Mouse (Mus musculus) intestine, postnatal 0 days (tissue): ENCODE measurements around the gene Helz. TPM values are rescaled to one million over a fixed set of nuclear protein-coding genes. Genes with fewer than 3 reads are reported as not detected.

ENCODE experiments used
- ATAC-seq: fragments of 200-750 bp; cut with Nextera tagmentation; 2 replicates; pipeline ENCODE4 v1.8.0; 2017; ENCODE audit warnings: mild to moderate bottlenecking, moderate TSS enrichment, moderate library complexity
- H3K27ac ChIP-seq: fragments of 300-500 bp; sonication (generic); 2 replicates; pipeline ENCODE4 v1.5.1; 2014; ENCODE audit warnings: mild to moderate bottlenecking, low read depth, low read length, moderate library complexity
- H3K27me3 ChIP-seq: fragments of 300-500 bp; sonication (generic); replicated peaks from 2 replicates; pipeline ENCODE4 v1.6.1; 2014; ENCODE audit warnings: low read length, mixed read lengths; ENCODE audit not compliant: control insufficient read depth, insufficient read depth
- H3K36me3 ChIP-seq: fragments of 300-500 bp; sonication (generic); 2 replicates; pipeline ENCODE4 v1.6.1; 2014; ENCODE audit warnings: mild to moderate bottlenecking, moderate library complexity; ENCODE audit not compliant: control insufficient read depth, insufficient read depth
- H3K4me1 ChIP-seq: fragments of 300-500 bp; sonication (generic); replicated peaks from 2 replicates; pipeline ENCODE4 v1.6.1; 2014; ENCODE audit warnings: antibody characterized with exemption, low read length, mixed read lengths; ENCODE audit not compliant: control insufficient read depth, insufficient read depth
- H3K4me2 ChIP-seq: fragments of 300-500 bp; sonication (generic); replicated peaks from 2 replicates; pipeline ENCODE4 v1.6.1; 2014; ENCODE audit warnings: low read depth, mild to moderate bottlenecking, moderate library complexity
- H3K4me3 ChIP-seq: fragments of 300-500 bp; sonication (generic); 2 replicates; pipeline ENCODE4 v1.5.1; 2014; ENCODE audit warnings: low read depth, low read length
- H3K9ac ChIP-seq: fragments of 300-500 bp; sonication (generic); 2 replicates; pipeline ENCODE4 v1.6.1; 2014; ENCODE audit warnings: mild to moderate bottlenecking, low read depth, low read length
- H3K9me3 ChIP-seq: fragments of 300-500 bp; sonication (generic); 2 replicates; pipeline ENCODE4 v1.6.1; 2016; ENCODE audit warnings: mixed run types; ENCODE audit not compliant: control insufficient read depth
- CTCF ChIP-seq: sonication (generic); IDR thresholded peaks from 2 replicates; pipeline ENCODE4 v1.5.1; 2016; ENCODE audit warnings: low read depth, mild to moderate bottlenecking, control low read depth, antibody characterized with exemption, moderate library complexity
- WGBS: fragments of 180-500 bp; shearing (Covaris S2); extraction: QIAGEN DNeasy Blood & Tissue Kit; methylation state at CpG from one replicate; pipeline ENCODE4 v1.1.7; 2014; 5-methylcytosine and 5-hydroxymethylcytosine counted together
- polyA plus RNA-seq: library from polyadenylated mRNA; unstranded; fragments of >200 nt; fragmentation: Nextera tagmentation; extraction: Ambion mirVana; gene quantifications from 2 replicates; pipeline ENCODE4 v1.2.1, GENCODE M21; 2015

Helz gene
- polyA plus RNA-seq, 1 experiment from 2014 or later: 5.7 TPM

DNA sequence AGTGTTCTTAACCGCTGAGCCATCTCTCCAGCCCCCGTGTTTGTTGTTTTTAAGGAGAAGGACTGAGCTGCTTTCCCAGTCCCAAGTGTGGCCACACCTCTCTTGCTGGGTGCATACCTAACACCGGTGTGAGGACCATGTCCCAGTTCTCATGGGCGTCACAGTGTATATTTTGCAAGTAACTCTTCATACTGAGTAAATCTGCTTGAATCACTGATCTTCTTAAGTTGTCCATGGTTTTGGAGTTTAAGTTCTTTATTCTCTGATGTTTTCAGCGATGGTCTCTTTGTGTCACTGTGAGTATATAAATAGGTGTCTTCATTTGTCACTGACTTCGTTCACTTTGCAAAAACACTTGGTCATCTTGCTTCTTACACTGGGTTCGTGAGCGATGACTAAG lies 126.9 kb downstream of the Helz start:
- Histone ChIP-seq H3K36me3 (peaks cover 61% of the 10 kb centered on the region), H3K4me3 (no peak overlapping the region), H3K27ac (no peak overlapping the region), H3K27me3 (no peaks in the 10 kb centered on the region), H3K4me2 (no peak overlapping the region), H3K9ac (no peak overlapping the region), H3K4me1 (no peaks in the 10 kb centered on the region), H3K9me3 (no peaks in the 10 kb centered on the region)
- no peak for TF ChIP-seq CTCF
- WGBS: 90% methylated on average over 8 of the region's 8 CpGs
- no peak for ATAC-seq

DNA sequence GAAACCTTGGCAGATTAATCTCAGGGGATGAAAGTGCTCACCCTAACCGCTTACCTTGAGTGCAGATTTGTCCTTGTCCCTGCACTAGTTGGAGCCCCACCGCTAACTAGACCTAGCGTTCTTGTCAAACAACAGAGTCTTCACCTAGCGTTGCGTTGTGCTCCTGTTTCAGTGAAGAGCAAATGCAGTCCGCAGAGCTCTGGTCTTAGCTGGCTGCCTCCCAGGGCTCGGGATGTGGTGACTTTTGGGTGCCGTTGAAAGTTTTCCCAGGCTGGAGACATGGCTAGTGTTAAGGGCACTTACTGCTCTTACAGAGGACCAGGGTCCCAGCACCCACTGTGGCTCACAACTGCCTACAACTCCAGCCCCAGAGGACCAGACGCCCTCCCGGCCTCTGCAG lies 127.5 kb downstream of the Helz start:
- Histone ChIP-seq H3K4me2 (no peak overlapping the region), H3K9me3 (no peaks in the 10 kb centered on the region), H3K4me3 (no peak overlapping the region), H3K27me3 (no peaks in the 10 kb centered on the region), H3K9ac (no peak overlapping the region), H3K4me1 (no peaks in the 10 kb centered on the region), H3K36me3 (peaks cover 54% of the 10 kb centered on the region), H3K27ac (no peak overlapping the region)
- TF ChIP-seq CTCF: no peak
- 84% methylated on average over 10 of the region's 10 CpGs for WGBS
- ATAC-seq: no peak

DNA sequence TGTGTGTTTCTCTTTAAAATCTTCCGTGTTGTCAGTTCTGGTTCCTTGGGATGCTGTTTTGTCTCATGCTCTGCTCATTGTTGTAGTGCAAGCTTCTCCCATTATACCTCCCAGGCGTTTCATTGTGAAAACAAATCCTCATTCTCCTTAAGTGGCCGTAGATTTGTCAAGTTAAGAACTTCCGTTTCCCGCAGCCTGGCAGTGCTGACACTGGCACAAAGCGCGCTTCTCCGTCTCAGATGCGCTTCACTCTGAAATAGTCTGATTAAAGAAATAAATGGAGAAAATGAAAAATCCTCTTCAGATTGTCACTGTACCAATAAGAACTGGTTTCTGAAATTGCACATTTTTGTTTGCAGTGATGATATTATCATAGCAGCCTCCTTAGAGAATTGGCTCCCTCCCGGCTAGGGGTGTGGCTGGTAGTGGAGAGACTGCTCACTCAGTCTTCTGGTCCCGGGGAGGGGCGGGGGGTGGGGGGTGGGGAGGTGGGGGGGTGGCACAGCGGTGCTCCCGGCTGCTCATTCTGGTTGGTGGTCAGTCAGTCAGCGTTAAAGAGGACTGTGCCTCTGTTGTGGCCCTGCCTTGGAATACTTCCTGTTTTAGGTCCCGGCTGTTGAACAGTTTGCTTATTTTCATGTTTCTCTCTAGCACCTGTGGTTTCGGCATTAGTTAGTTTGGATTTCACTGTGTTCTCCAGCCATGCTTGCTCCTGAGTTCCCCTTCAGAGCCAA lies 128.6 kb downstream of the Helz start:
- no peak for TF ChIP-seq CTCF
- 59% methylated on average over 17 of the region's 17 CpGs for WGBS
- no peak overlapping the region for H3K27ac ChIP-seq
- H3K36me3 ChIP-seq: peaks cover 43% of the 10 kb centered on the region
- H3K4me3 ChIP-seq: no peak overlapping the region
- H3K27me3 ChIP-seq: no peaks in the 10 kb centered on the region
- H3K9me3 ChIP-seq: no peaks in the 10 kb centered on the region
- H3K4me2 ChIP-seq: no peak overlapping the region
- ATAC-seq: no peak
- no peak overlapping the region for H3K9ac ChIP-seq
- no peaks in the 10 kb centered on the region for H3K4me1 ChIP-seq

- H3K27ac ChIP-seq: no peak overlapping the region
- no peaks in the 10 kb centered on the region for H3K9me3 ChIP-seq
- H3K4me1 ChIP-seq: no peaks in the 10 kb centered on the region
- TF ChIP-seq CTCF: no peak
- no peak for ATAC-seq
- H3K9ac ChIP-seq: no peak overlapping the region
- peaks cover 40% of the 10 kb centered on the region for H3K36me3 ChIP-seq
- no peaks in the 10 kb centered on the region for H3K27me3 ChIP-seq
- no peak overlapping the region for H3K4me3 ChIP-seq
- H3K4me2 ChIP-seq: no peak overlapping the region
- 90% methylated on average over 9 of the region's 9 CpGs for whole genome bisulfite sequencing
Measured at GRCm38 (mm10) chr11:107682694-107683355, 135.1 kb downstream of the Helz start.

DNA sequence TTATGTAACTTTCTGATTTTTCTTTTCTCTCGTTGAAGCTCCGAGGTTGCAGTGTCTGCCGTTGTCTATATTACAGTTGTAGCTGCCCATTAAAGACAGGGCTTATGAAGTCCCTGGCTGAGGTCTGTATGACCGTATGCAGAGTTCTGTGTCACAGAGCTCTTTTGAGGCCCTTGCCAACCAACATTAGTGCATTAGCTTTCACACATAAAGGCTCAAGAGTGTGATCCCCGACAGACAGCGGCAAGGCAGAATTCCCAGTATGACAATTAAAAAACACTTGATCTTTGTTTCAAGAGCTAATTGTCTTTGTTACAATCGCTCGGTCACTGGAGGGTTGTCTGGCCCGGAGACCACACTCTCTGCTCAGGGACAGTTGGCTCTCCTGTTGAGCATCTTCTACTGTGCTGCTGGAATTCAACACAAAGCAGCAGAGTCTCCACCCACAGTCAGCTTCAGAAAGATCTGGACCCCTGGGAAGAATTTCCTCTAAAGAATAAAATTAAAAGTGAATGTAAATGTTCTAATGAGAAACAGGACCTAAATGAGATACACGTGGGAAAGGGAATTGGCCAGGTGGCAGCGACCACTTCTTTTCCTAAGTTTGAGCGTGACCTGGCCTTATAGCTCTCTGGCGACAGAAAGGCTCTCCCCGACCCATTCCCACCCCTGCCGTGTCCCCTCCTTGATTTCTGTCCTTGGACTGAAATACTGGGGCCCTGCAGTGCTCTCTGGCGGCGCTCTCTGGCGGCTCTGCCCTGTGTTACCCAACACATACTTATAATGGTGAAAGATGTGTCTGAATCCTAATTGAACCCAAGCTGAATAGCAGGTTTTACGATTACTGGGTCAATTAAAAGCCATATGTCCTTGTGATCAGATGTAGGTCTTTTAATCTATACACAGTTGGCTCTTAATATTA lies 136.1 kb downstream of the Helz start:
- Histone ChIP-seq H3K27ac (no peak overlapping the region), H3K36me3 (peaks cover 40% of the 10 kb centered on the region), H3K4me3 (no peak overlapping the region), H3K9ac (no peak overlapping the region), H3K27me3 (no peaks in the 10 kb centered on the region), H3K4me2 (no peak overlapping the region), H3K4me1 (no peaks in the 10 kb centered on the region), H3K9me3 (no peaks in the 10 kb centered on the region)
- no peak for ATAC-seq
- 81% methylated on average over 19 of the region's 19 CpGs for WGBS
- TF ChIP-seq CTCF: no peak

DNA sequence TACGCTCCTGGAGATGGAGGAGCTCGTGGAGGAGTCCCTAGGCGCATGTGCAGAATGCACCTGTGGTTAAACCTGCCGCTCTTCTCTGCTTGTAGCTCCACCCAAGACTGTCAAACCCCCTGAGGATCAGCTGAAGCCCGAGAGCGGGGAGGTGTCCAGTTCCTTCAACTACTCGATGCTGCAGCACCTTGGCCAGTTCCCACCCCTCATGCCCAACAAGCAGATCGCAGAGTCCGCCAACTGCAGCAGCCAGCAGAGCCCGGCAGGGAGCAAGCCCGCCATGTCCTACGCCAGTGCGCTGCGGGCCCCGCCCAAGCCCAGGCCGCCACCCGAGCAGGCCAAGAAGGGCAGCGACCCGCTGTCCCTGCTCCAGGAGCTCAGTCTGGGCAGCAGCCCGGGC lies 138.6 kb downstream of the Helz start:
- TF ChIP-seq CTCF: no peak
- H3K4me1 ChIP-seq: no peaks in the 10 kb centered on the region
- no peak overlapping the region for H3K4me2 ChIP-seq
- H3K36me3 ChIP-seq: peaks cover 40% of the 10 kb centered on the region
- H3K27me3 ChIP-seq: no peaks in the 10 kb centered on the region
- H3K27ac ChIP-seq: no peak overlapping the region
- H3K4me3 ChIP-seq: no peak overlapping the region
- H3K9me3 ChIP-seq: no peaks in the 10 kb centered on the region
- 91% methylated on average over 20 of the region's 20 CpGs for WGBS
- ATAC-seq: no peak
- H3K9ac ChIP-seq: no peak overlapping the region
